Mouse (Mus musculus) embryonic fibroblast, embryonic 13.5 days (primary cell): Measurements from ENCODE around the gene Reep3.

Source experiments
- CTCF ChIP-seq: IDR thresholded peaks from 2 replicates; pipeline ENCODE4 v1.5.1; 2011; ENCODE audit warnings: mild to moderate bottlenecking, control low read depth, low read length, moderate library complexity, borderline replicate concordance; ENCODE audit not compliant: insufficient read depth
- POLR2A ChIP-seq: IDR thresholded peaks from 2 replicates; pipeline ENCODE4 v1.6.1; 2011; ENCODE audit warnings: low read depth, mild to moderate bottlenecking, control low read depth, low read length, moderate library complexity

DNA sequence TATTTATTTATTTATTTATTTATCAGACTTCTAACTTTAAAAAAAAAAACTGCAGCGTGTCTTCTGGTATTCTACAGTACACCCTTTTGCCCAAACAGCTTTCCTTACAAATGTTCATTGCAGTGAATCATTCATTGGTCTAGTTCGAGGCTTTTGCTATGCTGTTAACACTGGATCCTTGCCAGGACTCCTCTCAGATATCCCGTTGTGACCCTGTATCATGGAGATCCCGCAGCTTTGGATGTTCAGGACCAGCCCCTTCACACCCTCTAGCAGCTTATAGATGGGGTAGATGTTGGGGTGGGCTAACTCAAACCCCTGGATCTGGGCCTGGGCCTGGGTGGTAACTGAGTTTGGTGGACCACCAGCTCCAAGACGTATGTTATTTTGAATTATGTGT is 104.2 kb downstream of the Reep3 start:
- TF ChIP-seq POLR2A (no peak), CTCF (no peak)
